Mouse (Mus musculus) thymus, adult 2 months (tissue): ENCODE results near the gene Ccdc86. TPM values are rescaled to one million over a fixed set of nuclear protein-coding genes. Genes with fewer than 3 reads are reported as not detected.

Experiments
- DNase-seq: peaks from one replicate; pipeline ENCODE4 v3.0.0; 2021
- H3K27ac ChIP-seq: fragments of 200-500 bp; 2 replicates; pipeline ENCODE4 v1.5.1; 2012; ENCODE audit warnings: low read length, control low read depth; ENCODE audit not compliant: control insufficient read depth, insufficient read depth
- H3K27me3 ChIP-seq: fragments of 200-500 bp; 2 replicates; pipeline ENCODE4 v1.6.1; 2012; ENCODE audit warnings: mild to moderate bottlenecking, low read length, moderate library complexity, mixed read lengths; ENCODE audit not compliant: control insufficient read depth, insufficient read depth
- H3K36me3 ChIP-seq: fragments of 200-500 bp; 2 replicates; pipeline ENCODE4 v1.6.1; 2012; ENCODE audit warnings: mild to moderate bottlenecking, low read length, moderate library complexity; ENCODE audit not compliant: control insufficient read depth, insufficient read depth
- H3K4me1 ChIP-seq: fragments of 200-500 bp; replicated peaks from 2 replicates; pipeline ENCODE4 v1.6.1; 2012; ENCODE audit warnings: low read length; ENCODE audit not compliant: control insufficient read depth, insufficient read depth
- H3K4me3 ChIP-seq: fragments of 200-500 bp; 2 replicates; pipeline ENCODE4 v1.5.1; 2012; ENCODE audit warnings: mild to moderate bottlenecking, low read length, control low read depth, moderate library complexity; ENCODE audit not compliant: control insufficient read depth, insufficient read depth
- CTCF ChIP-seq: fragments of 200-500 bp; IDR thresholded peaks from 2 replicates; pipeline ENCODE4 v1.5.1; 2012; ENCODE audit warnings: mild to moderate bottlenecking, control low read depth, low read length, moderate library complexity, borderline replicate concordance; ENCODE audit not compliant: control insufficient read depth, poor library complexity, insufficient read depth; ENCODE audit errors: extremely low read depth
- POLR2A ChIP-seq: fragments of 200-500 bp; IDR thresholded peaks from 2 replicates; pipeline ENCODE4 v1.6.1; 2012; ENCODE audit warnings: mild to moderate bottlenecking, low read length, control low read depth, moderate library complexity; ENCODE audit not compliant: control insufficient read depth, poor library complexity, insufficient read depth; ENCODE audit errors: extremely low read depth
- WGBS: fragments of 180-500 bp; shearing (Covaris S2); methylation state at CpG from one replicate; pipeline ENCODE4 v1.1.7; 2018; 5-methylcytosine and 5-hydroxymethylcytosine counted together
- polyA plus RNA-seq: library from polyadenylated mRNA; depleted of rRNA; stranded (reverse); fragments of >200 nt; gene quantifications from 2 replicates; pipeline ENCODE4 v1.2.3, GENCODE M21; 2012

Ccdc86 gene
- polyA plus RNA-seq, 1 experiment = 5.8 TPM

GRCm38 (mm10) chr19:10959085-10959977 is 10.3 kb upstream of the Ccdc86 start:
- H3K27ac ChIP-seq = no peak overlapping the region
- no peaks in the 10 kb centered on the region for H3K27me3 ChIP-seq
- H3K4me3 ChIP-seq = no peak overlapping the region
- no peak for TF ChIP-seq CTCF
- no peak for TF ChIP-seq POLR2A
- peak; percentile 49 for DNase-seq
- no peaks in the 10 kb centered on the region for H3K4me1 ChIP-seq
- WGBS = 37% methylated on average over 11 of the region's 11 CpGs
- no peaks in the 10 kb centered on the region for H3K36me3 ChIP-seq

GRCm38 (mm10) chr19:10952021-10952939 is 3.2 kb upstream of the Ccdc86 start:
- Histone ChIP-seq H3K4me1 (peaks cover 11% of the 10 kb centered on the region), H3K36me3 (no peaks in the 10 kb centered on the region), H3K27me3 (no peaks in the 10 kb centered on the region; the same call in 1 of the 2 replicates), H3K4me3 (no peak overlapping the region), H3K27ac (no peak overlapping the region)
- DNase-seq = no peak
- no peak for TF ChIP-seq CTCF
- no peak for TF ChIP-seq POLR2A
- 85% methylated on average over 11 of the region's 11 CpGs for WGBS

DNA sequence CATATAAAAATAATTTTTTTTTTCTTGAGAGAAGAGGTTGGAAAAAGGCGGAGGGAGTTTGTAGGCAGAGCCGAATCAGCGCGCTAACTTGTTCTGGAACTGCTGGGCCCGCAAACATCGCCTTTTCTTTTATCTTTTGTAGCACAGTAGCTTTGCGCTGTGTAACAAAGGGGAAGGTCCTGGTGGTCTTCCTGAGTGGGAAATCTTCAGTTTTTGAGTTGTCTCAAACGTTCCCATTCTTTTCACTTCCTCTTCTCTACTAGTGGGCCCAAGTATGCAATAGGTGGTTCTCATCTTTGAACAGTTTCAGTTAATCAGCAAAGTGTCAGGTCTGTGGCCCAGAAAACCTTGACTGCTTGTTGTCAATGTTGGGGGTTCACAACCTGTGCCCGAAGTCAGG is 492 bp upstream of the Ccdc86 start:
- no peak overlapping the region for H3K27ac ChIP-seq
- no peaks in the 10 kb centered on the region for H3K36me3 ChIP-seq
- DNase-seq = no peak
- WGBS = 22% methylated on average over 9 of the region's 9 CpGs
- H3K27me3 ChIP-seq = no peaks in the 10 kb centered on the region; the same call in 1 of the 2 replicates
- 0 out of 2 replicates have a peak overlapping the region, but pooled peaks have one; percentile 10 for H3K4me3 ChIP-seq
- no peak for TF ChIP-seq POLR2A
- no peak for TF ChIP-seq CTCF
- H3K4me1 ChIP-seq = peaks cover 11% of the 10 kb centered on the region

- peak overlapping the region; percentile 62 for H3K4me3 ChIP-seq
- TF ChIP-seq CTCF (no peak), POLR2A (no peak)
- WGBS = under 1% methylated on average over 20 of the region's 20 CpGs
- peak; percentile 15 for DNase-seq
- H3K27ac ChIP-seq = no peak overlapping the region
- H3K4me1 ChIP-seq = peaks cover 11% of the 10 kb centered on the region
- no peaks in the 10 kb centered on the region for H3K36me3 ChIP-seq
- H3K27me3 ChIP-seq = no peaks in the 10 kb centered on the region; the same call in 1 of the 2 replicates
Measured at GRCm38 (mm10) chr19:10948416-10948815, 650 bp downstream of the Ccdc86 start.

GRCm38 (mm10) chr19:10947219-10947618 is 1.8 kb downstream of the Ccdc86 start:
- no peak for DNase-seq
- H3K27me3 ChIP-seq = no peaks in the 10 kb centered on the region; the same call in 1 of the 2 replicates
- 92% methylated on average over 5 of the region's 5 CpGs for WGBS
- no peak overlapping the region for H3K27ac ChIP-seq
- H3K4me3 ChIP-seq = no peak overlapping the region
- no peaks in the 10 kb centered on the region for H3K36me3 ChIP-seq
- H3K4me1 ChIP-seq = peaks cover 11% of the 10 kb centered on the region
- no peak for TF ChIP-seq POLR2A
- no peak for TF ChIP-seq CTCF

DNA sequence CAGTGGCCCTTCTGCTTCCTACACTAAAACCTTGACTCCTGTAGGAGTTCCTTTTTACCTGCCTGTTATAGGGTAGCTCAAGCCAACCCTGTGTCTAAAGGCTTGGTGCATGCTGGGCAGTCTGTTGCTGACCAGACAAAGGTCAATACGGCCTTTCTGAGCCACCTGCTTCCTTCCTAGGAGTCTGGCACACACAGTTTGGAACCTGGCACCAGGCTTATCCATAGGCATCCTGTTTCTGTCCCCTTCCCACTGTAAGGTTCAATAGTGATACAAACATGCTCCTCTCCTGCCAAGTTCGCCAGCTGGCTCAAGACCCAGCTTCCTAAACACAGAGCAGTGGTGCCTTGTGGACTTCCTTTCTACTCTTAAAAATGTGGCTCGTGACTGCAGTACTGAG is 2.6 kb downstream of the Ccdc86 start:
- peaks cover 11% of the 10 kb centered on the region for H3K4me1 ChIP-seq
- WGBS = 88% methylated on average over 3 of the region's 3 CpGs
- H3K27ac ChIP-seq = no peak overlapping the region
- H3K36me3 ChIP-seq = no peaks in the 10 kb centered on the region
- TF ChIP-seq POLR2A = no peak
- no peak overlapping the region for H3K4me3 ChIP-seq
- DNase-seq = no peak
- no peaks in the 10 kb centered on the region; the same call in 1 of the 2 replicates for H3K27me3 ChIP-seq
